Mouse (Mus musculus) liver, adult (tissue): ENCODE results near the gene Tbc1d7.

Experiments used
- GATA4 ChIP-seq: IDR thresholded peaks from 2 replicates; pipeline ENCODE4 v1.6.1; 2014; ENCODE audit warnings: mild to moderate bottlenecking, low read length; ENCODE audit not compliant: insufficient replicate concordance

Gene Tbc1d7

GRCm38 (mm10) chr13:43200473-43200872, 29.2 kb upstream of the Tbc1d7 start:
- TF ChIP-seq GATA4: no peak

- TF ChIP-seq GATA4: no peak
These were observed 28.4 kb upstream of the Tbc1d7 start for GRCm38 (mm10) chr13:43199749-43200148.

- TF ChIP-seq GATA4: no peak
These were observed 28.0 kb upstream of the Tbc1d7 start for GRCm38 (mm10) chr13:43199282-43199681.

- no peak for TF ChIP-seq GATA4
These were observed 25.9 kb upstream of the Tbc1d7 start for GRCm38 (mm10) chr13:43197187-43197586.

GRCm38 (mm10) chr13:43196000-43196399, 24.7 kb upstream of the Tbc1d7 start:
- no peak; the same call in 1 of the 2 replicates for TF ChIP-seq GATA4

- no peak for TF ChIP-seq GATA4
These were observed 22.6 kb upstream of the Tbc1d7 start for GRCm38 (mm10) chr13:43193932-43194331.

GRCm38 (mm10) chr13:43193266-43193665, 22.0 kb upstream of the Tbc1d7 start:
- no peak for TF ChIP-seq GATA4

GRCm38 (mm10) chr13:43191741-43192192, 20.5 kb upstream of the Tbc1d7 start:
- no peak for TF ChIP-seq GATA4

- no peak for TF ChIP-seq GATA4
These were observed 20.0 kb upstream of the Tbc1d7 start for GRCm38 (mm10) chr13:43191290-43191689.

- TF ChIP-seq GATA4: no peak
These were observed 16.4 kb upstream of the Tbc1d7 start for GRCm38 (mm10) chr13:43187736-43188135.

GRCm38 (mm10) chr13:43183248-43184055, 12.2 kb upstream of the Tbc1d7 start:
- no peak for TF ChIP-seq GATA4

- no peak for TF ChIP-seq GATA4
These were observed 11.3 kb upstream of the Tbc1d7 start for GRCm38 (mm10) chr13:43182465-43183201.

- no peak for TF ChIP-seq GATA4
These were observed 9.8 kb upstream of the Tbc1d7 start for GRCm38 (mm10) chr13:43181104-43181503.

GRCm38 (mm10) chr13:43177317-43177716, 6.0 kb upstream of the Tbc1d7 start:
- no peak for TF ChIP-seq GATA4

- TF ChIP-seq GATA4: no peak
These were observed 5.4 kb upstream of the Tbc1d7 start for GRCm38 (mm10) chr13:43176676-43177075.

- no peak for TF ChIP-seq GATA4
These were observed 2.0 kb upstream of the Tbc1d7 start for GRCm38 (mm10) chr13:43173262-43173661.
